Mouse (Mus musculus) intestine, embryonic 16.5 days (tissue): Measurements from ENCODE around the gene Tomt. TPM values are rescaled to one million over a fixed set of nuclear protein-coding genes. Genes with fewer than 3 reads are reported as not detected.
A peak's percentile ranks its signal among the peaks of the same experiment; 100 is the strongest.

Source experiments
- ATAC-seq: fragments of 200-750 bp; cut with Nextera tagmentation; 2 replicates; pipeline ENCODE4 v1.8.0; 2017; ENCODE audit warnings: moderate TSS enrichment, moderate library complexity
- H3K27ac ChIP-seq: fragments of 300-500 bp; sonication (generic); 2 replicates; pipeline ENCODE4 v1.5.1; 2014; ENCODE audit warnings: mild to moderate bottlenecking, low read length
- H3K27me3 ChIP-seq: fragments of 300-500 bp; sonication (generic); replicated peaks from 2 replicates; pipeline ENCODE4 v1.6.1; 2014; ENCODE audit warnings: low read length, control low read depth, mixed read lengths; ENCODE audit not compliant: control insufficient read depth, insufficient read depth
- H3K36me3 ChIP-seq: fragments of 300-500 bp; sonication (generic); 2 replicates; pipeline ENCODE4 v1.6.1; 2014; ENCODE audit warnings: low read length, control low read depth; ENCODE audit not compliant: control insufficient read depth, insufficient read depth
- H3K4me1 ChIP-seq: fragments of 300-500 bp; sonication (generic); 2 replicates; pipeline ENCODE4 v1.6.1; 2014; ENCODE audit warnings: low read length, control low read depth, mixed read lengths; ENCODE audit not compliant: control insufficient read depth, insufficient read depth
- H3K4me2 ChIP-seq: fragments of 300-500 bp; sonication (generic); 2 replicates; pipeline ENCODE4 v1.6.1; 2014; ENCODE audit warnings: low read depth, low read length, control low read depth
- H3K4me3 ChIP-seq: fragments of 300-500 bp; sonication (generic); 2 replicates; pipeline ENCODE4 v1.5.1; 2014; ENCODE audit warnings: mild to moderate bottlenecking, low read length
- H3K9ac ChIP-seq: fragments of 300-500 bp; sonication (generic); 2 replicates; pipeline ENCODE4 v1.6.1; 2014; ENCODE audit warnings: low read depth, low read length
- H3K9me3 ChIP-seq: fragments of 300-500 bp; sonication (generic); 2 replicates; pipeline ENCODE4 v1.6.1; 2016; ENCODE audit warnings: low read length, control low read depth; ENCODE audit not compliant: control insufficient read depth
- WGBS: fragments of 180-500 bp; shearing (Covaris S2); extraction: QIAGEN DNeasy Blood & Tissue Kit; methylation state at CpG from one replicate; pipeline ENCODE4 v1.1.7; 2014; 5-methylcytosine and 5-hydroxymethylcytosine counted together
- polyA plus RNA-seq: library from polyadenylated mRNA; unstranded; fragments of >200 nt; fragmentation: Nextera tagmentation; extraction: Ambion mirVana; gene quantifications from 2 replicates; pipeline ENCODE4 v1.2.1, GENCODE M21; 2015

Tomt gene
- polyA plus RNA-seq, 1 experiment from 2014 or later, result 0.24 TPM

GRCm38 (mm10) chr7:101868241-101869162 lies 37.7 kb downstream of the Tomt start:
- Histone ChIP-seq H3K27ac (0 out of 2 replicates have a peak overlapping the region, but pooled peaks have one; percentile 31), H3K9ac (peak overlapping the region; percentile 53), H3K4me1 (peaks cover 2% of the 10 kb centered on the region; the same call in 1 of the 2 replicates), H3K4me3 (peak overlapping the region; percentile 41), H3K27me3 (no peaks in the 10 kb centered on the region), H3K4me2 (peak overlapping the region; percentile 45), H3K36me3 (no peaks in the 10 kb centered on the region), H3K9me3 (no peaks in the 10 kb centered on the region)
- 65% methylated on average over 13 of the region's 13 CpGs for WGBS
- ATAC-seq, result no peak; the same call in 1 of the 2 replicates

- ATAC-seq, result no peak
- H3K27ac ChIP-seq, result no peak overlapping the region
- no peak overlapping the region for H3K9ac ChIP-seq
- H3K4me1 ChIP-seq, result peaks cover 2% of the 10 kb centered on the region; the same call in 1 of the 2 replicates
- WGBS, result 97% methylated on average over 4 of the region's 4 CpGs
- no peaks in the 10 kb centered on the region for H3K36me3 ChIP-seq
- H3K4me2 ChIP-seq, result no peak overlapping the region
- H3K27me3 ChIP-seq, result no peaks in the 10 kb centered on the region
- H3K9me3 ChIP-seq, result no peaks in the 10 kb centered on the region
- no peak overlapping the region for H3K4me3 ChIP-seq
These were observed 38.7 kb downstream of the Tomt start for GRCm38 (mm10) chr7:101867482-101867881.

GRCm38 (mm10) chr7:101866491-101867265 lies 39.5 kb downstream of the Tomt start:
- WGBS, result 84% methylated on average over 11 of the region's 11 CpGs
- Histone ChIP-seq H3K4me3 (no peak overlapping the region), H3K27ac (no peak overlapping the region), H3K4me2 (no peak overlapping the region), H3K9ac (no peak overlapping the region), H3K36me3 (no peaks in the 10 kb centered on the region), H3K27me3 (no peaks in the 10 kb centered on the region), H3K4me1 (peaks cover 2% of the 10 kb centered on the region; the same call in 1 of the 2 replicates), H3K9me3 (no peaks in the 10 kb centered on the region)
- ATAC-seq, result no peak

GRCm38 (mm10) chr7:101863415-101863814 lies 42.7 kb downstream of the Tomt start, which contains the start of gene Anapc15:
Gene Anapc15, plus strand, starts transcription at chr7:101863715.
- WGBS, result 77% methylated on average over 3 of the region's 3 CpGs
- Histone ChIP-seq H3K4me3 (no peak within 1 kb of the TSS), H3K9me3 (no peaks in the 10 kb centered on the region), H3K4me1 (peaks cover 2% of the 10 kb centered on the region; the same call in 1 of the 2 replicates), H3K36me3 (no peaks in the 10 kb centered on the region), H3K27me3 (no peaks in the 10 kb centered on the region), H3K9ac (no peak within 1 kb of the TSS), H3K27ac (no peak within 1 kb of the TSS), H3K4me2 (no peak within 1 kb of the TSS)
- ATAC-seq, result no peak

- no peak overlapping the region for H3K9ac ChIP-seq
- H3K36me3 ChIP-seq, result no peaks in the 10 kb centered on the region
- ATAC-seq, result no peak
- no peaks in the 10 kb centered on the region for H3K9me3 ChIP-seq
- H3K27me3 ChIP-seq, result no peaks in the 10 kb centered on the region
- H3K4me2 ChIP-seq, result no peak overlapping the region
- no peak overlapping the region for H3K4me3 ChIP-seq
- H3K4me1 ChIP-seq, result no peaks in the 10 kb centered on the region
- WGBS, result 76% methylated on average over 3 of the region's 3 CpGs
- H3K27ac ChIP-seq, result no peak overlapping the region
These were observed 43.9 kb downstream of the Tomt start for GRCm38 (mm10) chr7:101862291-101862690.

- Histone ChIP-seq H3K4me2 (no peak overlapping the region), H3K4me1 (no peaks in the 10 kb centered on the region), H3K4me3 (no peak overlapping the region), H3K9ac (no peak overlapping the region), H3K27ac (no peak overlapping the region), H3K27me3 (no peaks in the 10 kb centered on the region), H3K36me3 (no peaks in the 10 kb centered on the region), H3K9me3 (no peaks in the 10 kb centered on the region)
- ATAC-seq, result no peak
These were observed 45.2 kb downstream of the Tomt start for GRCm38 (mm10) chr7:101860978-101861377.

- Histone ChIP-seq H3K27me3 (no peaks in the 10 kb centered on the region), H3K4me2 (no peak overlapping the region), H3K27ac (no peak overlapping the region), H3K4me1 (no peaks in the 10 kb centered on the region), H3K36me3 (no peaks in the 10 kb centered on the region), H3K4me3 (no peak overlapping the region), H3K9me3 (no peaks in the 10 kb centered on the region), H3K9ac (no peak overlapping the region)
- no peak for ATAC-seq
- 76% methylated on average over 9 of the region's 9 CpGs for WGBS
These were observed 47.8 kb downstream of the Tomt start for GRCm38 (mm10) chr7:101858362-101858761.

- Histone ChIP-seq H3K27ac (no peak within 1 kb of the TSS), H3K4me3 (no peak within 1 kb of the TSS), H3K4me2 (no peak within 1 kb of the TSS), H3K9me3 (no peaks in the 10 kb centered on the region), H3K36me3 (no peaks in the 10 kb centered on the region), H3K27me3 (no peaks in the 10 kb centered on the region), H3K9ac (no peak within 1 kb of the TSS), H3K4me1 (no peaks in the 10 kb centered on the region)
- no peak for ATAC-seq
- WGBS, result 89% methylated on average over 4 of the region's 4 CpGs
These were observed 49.1 kb downstream of the Tomt start, which contains the start of gene Folr2 for GRCm38 (mm10) chr7:101857094-101857493. Gene Folr2, minus strand, starts transcription at chr7:101857194.

- Histone ChIP-seq H3K4me2 (no peak overlapping the region), H3K9ac (no peak overlapping the region), H3K27ac (no peak overlapping the region), H3K27me3 (no peaks in the 10 kb centered on the region), H3K9me3 (no peaks in the 10 kb centered on the region), H3K36me3 (no peaks in the 10 kb centered on the region), H3K4me3 (no peak overlapping the region), H3K4me1 (no peaks in the 10 kb centered on the region)
- ATAC-seq, result no peak
- WGBS, result 67% methylated on average over 2 of the region's 2 CpGs
These were observed 52.3 kb downstream of the Tomt start for GRCm38 (mm10) chr7:101853816-101854215.
